Mouse (Mus musculus) adrenal gland (tissue): ENCODE results near the gene Wdr76.
"Not testable (repeated sequence)": the region's sequence is repeated elsewhere in the genome, so short reads cannot be mapped to it uniquely, and the experiment has no call there.

Source experiments
- intact Hi-C: fragments of 180-260 bp; cut with DNase I; formaldehyde crosslinking; loops from one replicate; pipeline ENCODE4 v1.15.1; 2025
- long read RNA-seq, 2 experiments: library from polyadenylated mRNA; unstranded; transcript quantifications; one replicate each; pipeline ENCODE4 v2.0.0; 2020; ENCODE audit warnings: borderline replicate concordance in 1 of 2; ENCODE audit not compliant: insufficient replicate concordance in 1 of 2

The Wdr76 gene
- long read RNA-seq, experiment 1, partial matches to known transcripts = 3 of 5 reads
- long read RNA-seq, experiment 1, other reads (novel, unspliced or antisense) = 2 of 5 reads
- long read RNA-seq, experiment 2, partial matches to known transcripts = 4 of 4 reads
- long read RNA-seq, experiment 2, other reads (novel, unspliced or antisense) = 0 of 4 reads

GRCm38 (mm10) chr2:121505942-121506882 lies at the start of gene Wdr76, which contains the start of gene Mfap1a:
Gene Wdr76, plus strand, starts transcription at chr2:121506723.
Gene Mfap1a, minus strand, starts transcription at chr2:121506665.
- intact Hi-C loops = not testable (repeated sequence)

DNA sequence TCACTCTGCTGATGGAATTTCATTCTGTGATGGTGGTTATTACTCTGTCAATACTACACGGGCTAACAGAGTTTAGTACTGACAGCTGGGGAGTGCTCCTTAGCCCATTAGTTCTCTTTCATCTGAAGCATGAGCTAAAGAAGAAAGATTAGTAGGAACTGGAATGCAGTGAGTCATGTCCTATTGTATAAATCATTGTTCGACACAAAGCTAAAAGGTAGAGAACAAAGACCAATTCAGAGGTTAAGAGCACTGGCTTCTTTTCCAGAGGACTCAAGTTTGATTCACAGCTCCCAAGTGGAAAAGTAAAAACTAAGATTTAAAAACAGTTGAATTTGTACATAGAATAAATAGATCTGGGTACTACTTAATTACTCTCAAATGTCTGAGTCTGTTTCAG lies 46.5 kb upstream of the Wdr76 start:
- intact Hi-C loops = no loop called here

- intact Hi-C loops = not testable (repeated sequence)
These were observed 37.5 kb upstream of the Wdr76 start for GRCm38 (mm10) chr2:121468982-121469381.

GRCm38 (mm10) chr2:121472783-121473182 lies 33.7 kb upstream of the Wdr76 start:
- intact Hi-C loops = not testable (repeated sequence)

DNA sequence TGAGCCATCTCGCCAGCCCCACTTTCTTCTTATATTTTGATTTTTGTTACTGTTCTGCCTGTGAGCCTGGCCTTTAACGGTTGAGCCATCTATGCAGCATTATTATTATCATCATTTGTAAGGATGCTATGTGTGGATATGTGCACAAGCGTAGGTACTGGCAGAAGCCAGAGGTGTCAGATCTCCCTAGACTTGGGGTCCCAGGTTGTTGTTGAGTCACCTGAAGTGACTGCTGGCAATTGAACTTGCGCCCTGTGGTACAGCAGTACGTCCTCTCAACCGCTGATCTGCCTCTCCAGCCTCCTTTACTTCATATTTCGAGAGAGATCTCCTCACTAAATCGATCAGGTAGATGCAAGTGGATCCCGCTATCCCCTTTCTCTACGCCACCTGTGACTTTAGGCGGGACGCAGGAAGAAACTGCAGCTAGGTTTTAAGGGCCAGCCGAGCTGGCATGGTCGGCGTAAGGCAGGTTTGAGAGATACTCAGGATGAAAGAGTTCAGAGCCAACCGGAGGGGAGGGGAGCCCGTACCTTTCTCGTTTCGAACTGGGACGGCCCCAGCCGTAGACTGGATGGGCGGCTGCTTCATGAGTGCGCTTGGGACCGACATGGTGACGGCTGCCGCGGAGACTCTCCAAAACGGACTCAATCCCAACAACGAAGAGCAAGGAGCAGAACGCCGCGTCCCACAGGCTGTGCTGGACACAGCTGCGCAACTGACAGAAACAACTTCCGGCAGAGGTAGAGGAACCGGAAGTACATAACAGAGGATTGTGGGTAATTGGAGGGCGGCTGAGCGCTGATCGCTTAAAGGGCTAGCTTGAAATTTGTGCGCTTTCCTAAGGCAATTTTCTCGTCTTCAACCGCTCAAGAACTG lies 33.0 kb upstream of the Wdr76 start, which contains the start of gene Mfap1b:
Gene Mfap1b (minus strand): TSS at position 767 of the 879 bp plus-strand sequence.
- intact Hi-C loops = not testable (repeated sequence)

- intact Hi-C loops = no loop called here
These were observed 32.4 kb upstream of the Wdr76 start for GRCm38 (mm10) chr2:121474180-121474535.

- intact Hi-C loops = not testable (repeated sequence)
These were observed 31.2 kb upstream of the Wdr76 start for GRCm38 (mm10) chr2:121475306-121475705.

GRCm38 (mm10) chr2:121477491-121478266 lies 28.8 kb upstream of the Wdr76 start:
- intact Hi-C loops = no loop called here

- intact Hi-C loops = no loop called here
These were observed 26.0 kb upstream of the Wdr76 start for GRCm38 (mm10) chr2:121480498-121480897.

GRCm38 (mm10) chr2:121480916-121481315 lies 25.6 kb upstream of the Wdr76 start:
- intact Hi-C loops = not testable (repeated sequence)

- intact Hi-C loops = no loop called here
These were observed 22.9 kb upstream of the Wdr76 start for GRCm38 (mm10) chr2:121483576-121483975.

GRCm38 (mm10) chr2:121484403-121484802 lies 22.1 kb upstream of the Wdr76 start:
- intact Hi-C loops = not testable (repeated sequence)

DNA sequence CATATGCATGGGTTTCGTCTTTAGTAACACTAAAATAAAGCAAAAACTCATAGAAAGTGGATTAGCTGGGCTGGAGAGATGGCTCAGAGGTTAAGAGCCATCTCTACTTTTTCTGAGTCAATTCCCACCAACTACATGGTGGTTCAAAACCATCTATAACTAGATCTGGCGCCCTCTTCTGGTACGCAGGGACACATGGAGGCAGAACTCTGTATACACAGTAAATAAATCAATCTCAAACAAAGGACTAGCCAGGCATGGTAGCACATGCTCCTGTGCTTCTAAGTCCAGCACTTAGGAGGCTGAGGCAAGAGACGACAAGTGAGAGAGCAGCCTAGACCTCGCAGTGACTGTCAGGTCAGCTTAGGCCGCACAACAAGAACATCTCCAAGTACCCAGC lies 5.0 kb upstream of the Wdr76 start:
- intact Hi-C loops = not testable (repeated sequence)

DNA sequence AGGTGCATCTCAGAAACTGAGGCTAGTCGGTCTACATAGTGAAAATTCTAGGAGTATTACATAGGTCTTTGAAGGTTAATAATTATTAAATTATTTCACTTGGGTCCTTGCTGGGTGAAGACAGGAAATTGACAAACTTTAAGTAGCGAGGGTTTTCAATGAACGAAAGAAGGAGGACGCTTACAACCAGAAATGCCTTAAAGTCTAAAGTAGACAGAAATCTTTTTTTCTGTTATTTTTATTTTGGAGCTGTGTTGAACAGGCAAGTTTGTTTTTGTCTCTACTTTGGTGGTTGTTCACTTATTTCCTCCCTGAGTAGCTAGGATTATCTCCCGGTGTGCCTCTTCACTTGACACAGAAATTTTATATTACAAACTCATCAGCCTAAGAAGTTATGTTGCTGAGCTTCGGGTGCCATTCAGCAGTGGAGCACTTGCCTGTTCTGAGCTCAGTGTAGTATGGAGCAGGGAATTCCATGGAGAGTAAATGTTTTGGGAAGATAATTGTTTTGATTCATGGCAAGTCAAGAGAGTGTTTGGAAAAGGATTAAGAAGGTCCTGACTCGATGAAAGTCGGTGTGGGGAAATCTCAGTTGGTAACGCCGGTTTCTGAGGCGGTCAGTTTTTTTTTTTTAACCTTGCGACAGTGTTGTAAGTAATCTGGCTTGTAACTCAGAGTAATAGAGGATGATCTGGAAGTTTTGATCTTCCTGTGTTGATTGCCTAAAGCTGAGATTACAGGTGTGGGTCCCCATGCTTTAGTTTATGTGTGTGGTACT lies 839 bp downstream of the Wdr76 start:
- intact Hi-C loops = no loop called here

- intact Hi-C loops = no loop called here
These were observed 1.4 kb downstream of the Wdr76 start for GRCm38 (mm10) chr2:121507951-121508330.

GRCm38 (mm10) chr2:121509584-121509983 lies 3.1 kb downstream of the Wdr76 start:
- intact Hi-C loops = no loop called here

GRCm38 (mm10) chr2:121511401-121511800 lies 4.9 kb downstream of the Wdr76 start:
- intact Hi-C loops = no loop called here

DNA sequence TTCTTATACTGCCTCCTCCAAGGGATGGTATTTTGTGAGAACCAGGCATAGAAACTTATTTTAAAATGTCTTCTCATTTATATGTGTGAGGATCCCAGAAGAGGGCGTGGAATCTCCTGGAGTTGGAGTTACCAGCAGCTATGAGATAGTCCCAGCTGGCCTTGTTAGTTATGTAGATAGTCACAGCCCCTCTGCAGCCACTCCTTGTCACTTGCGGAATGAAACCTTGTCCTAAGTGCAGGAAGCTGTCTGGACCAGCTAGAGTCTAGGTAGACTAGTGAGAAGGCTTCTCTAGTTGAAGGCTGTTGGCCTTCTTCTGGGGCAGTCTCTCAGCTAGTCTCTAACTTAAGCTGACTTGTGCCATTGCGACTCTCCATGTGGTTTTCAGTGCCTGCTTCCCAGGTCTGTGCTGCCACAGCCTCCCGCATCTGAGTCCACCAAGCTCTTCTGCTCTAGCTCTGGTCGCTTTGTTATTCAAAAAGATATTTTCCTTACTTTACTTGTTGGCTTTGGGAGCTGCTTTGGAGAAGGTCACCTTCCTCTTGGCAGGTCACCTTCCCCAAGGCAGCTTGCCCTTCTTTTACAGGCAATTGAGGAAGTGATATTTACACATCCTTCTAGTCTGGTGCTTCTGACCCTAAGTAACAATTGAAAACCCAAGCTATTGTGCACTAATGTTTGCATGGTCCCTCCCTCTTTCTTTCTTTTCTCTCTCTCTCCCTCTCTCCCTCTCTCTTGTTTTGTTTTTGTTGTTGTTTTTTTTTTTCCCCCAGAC lies 6.7 kb downstream of the Wdr76 start:
- intact Hi-C loops = not testable (repeated sequence)

DNA sequence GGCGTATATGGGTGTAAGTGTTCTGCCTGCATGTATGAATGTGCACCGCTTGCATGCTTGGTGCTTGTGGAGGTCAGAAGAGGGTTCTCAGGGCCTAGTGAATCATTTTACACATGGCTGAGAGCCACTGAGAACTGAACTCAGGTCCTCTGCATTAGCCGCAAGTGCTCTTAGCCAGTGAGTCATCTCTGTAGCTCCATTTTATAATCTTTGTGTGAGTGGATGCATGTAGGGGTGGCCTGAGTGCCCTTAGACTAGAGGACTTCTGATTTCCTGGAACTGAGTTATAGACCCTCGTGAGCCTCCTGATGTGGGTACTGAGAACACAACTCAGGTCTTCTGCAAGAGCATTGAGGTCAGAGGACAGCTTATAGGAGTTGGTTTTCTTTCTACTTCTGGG lies 7.7 kb downstream of the Wdr76 start:
- intact Hi-C loops = no loop called here
